Mouse (Mus musculus) urinary bladder, postnatal 36 days (tissue): ENCODE measurements around the gene Gnb2.

Source experiments
- DNase-seq, 2 experiments: peaks; one replicate each; pipeline ENCODE4 v3.0.0; 2022; ENCODE audit warnings: low spot score in 2 of 2, mixed read lengths in 1 of 2

The Gnb2 gene

DNA sequence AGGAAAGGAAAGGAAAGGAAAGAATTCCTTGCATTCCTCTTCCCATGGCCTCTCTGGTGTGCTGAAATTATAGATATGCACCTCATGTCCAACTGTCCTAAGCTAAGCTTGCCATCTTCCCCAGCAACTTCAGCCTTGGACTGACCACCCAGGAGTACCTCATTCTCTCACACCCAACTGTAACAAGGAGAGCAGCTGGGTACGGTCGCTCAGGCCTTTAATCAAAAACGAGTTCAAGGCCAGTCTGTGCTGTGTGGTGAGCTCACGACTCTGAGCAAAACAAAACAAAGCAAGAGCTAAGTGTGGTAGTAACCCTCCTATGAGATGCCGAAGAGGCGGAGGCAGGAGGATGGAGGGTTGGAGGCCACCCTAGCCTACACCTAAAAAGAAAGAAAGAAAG is 7.7 kb upstream of the Gnb2 start:
- DNase-seq: no peak

DNA sequence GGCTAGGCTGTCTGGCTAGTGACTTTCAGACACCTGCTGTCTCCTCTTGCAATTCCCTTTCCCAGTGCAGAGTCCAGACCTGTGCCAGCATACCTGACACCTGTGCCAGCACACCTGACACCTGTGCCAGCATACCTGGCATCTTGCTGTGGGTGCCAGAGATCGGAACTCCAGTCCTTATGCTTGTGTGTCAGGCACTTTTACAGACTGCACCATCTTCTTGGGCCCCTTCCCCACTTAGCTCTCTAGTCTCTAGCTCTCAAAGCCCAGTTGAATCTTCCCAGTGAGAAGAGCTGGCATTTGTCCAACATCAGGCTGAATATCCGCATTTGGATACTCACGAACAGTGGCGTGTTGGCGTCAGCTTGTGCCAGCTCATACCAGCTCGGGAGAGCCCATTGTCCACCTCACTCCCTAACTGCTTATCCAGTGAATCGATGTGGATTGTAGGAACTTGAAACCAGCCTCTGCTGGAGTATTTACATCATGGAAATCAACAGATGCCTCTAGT is 6.0 kb upstream of the Gnb2 start:
- DNase-seq: no peak

DNA sequence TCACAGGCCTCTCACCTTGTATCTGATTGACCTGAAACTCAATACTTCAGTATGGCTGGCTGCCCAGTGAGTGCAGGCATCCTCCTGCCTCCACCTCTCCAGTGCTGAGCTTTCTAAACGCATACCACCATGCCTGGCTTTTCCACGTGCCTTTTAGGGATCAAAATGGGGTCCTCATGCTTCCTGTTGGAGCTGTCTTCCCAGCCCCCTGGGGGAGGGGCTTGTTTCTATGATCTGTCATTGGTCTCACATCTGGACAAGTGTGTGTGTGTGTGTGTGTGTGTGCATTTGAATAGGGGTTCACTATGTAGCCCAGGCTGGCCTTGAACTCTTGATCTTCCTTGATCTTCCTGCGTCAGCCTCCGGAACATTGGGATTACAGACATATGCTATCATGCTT is 4.2 kb upstream of the Gnb2 start:
- DNase-seq: no peak

GRCm38 (mm10) chr5:137535318-137535717 is 2.0 kb upstream of the Gnb2 start:
- no peak for DNase-seq

DNA sequence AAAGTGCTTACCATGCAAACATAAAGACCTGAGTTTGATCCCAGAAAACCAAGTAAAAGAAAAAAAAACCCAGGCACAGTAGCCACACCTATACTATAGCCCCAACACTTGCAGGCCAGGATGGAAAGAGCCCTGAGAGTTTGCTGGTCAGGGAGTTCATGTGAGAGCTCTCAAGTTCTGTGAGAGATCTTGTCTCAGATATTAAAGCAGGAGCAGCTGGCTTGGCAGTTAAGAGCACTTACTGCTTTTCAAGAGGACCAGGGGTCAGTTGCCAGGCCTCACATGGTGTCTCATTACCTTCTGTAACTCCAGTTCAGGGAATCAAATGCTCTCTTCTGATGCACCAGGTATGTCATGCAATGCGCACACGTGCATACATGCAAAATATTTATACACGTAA is 1.5 kb upstream of the Gnb2 start:
- no peak for DNase-seq

DNA sequence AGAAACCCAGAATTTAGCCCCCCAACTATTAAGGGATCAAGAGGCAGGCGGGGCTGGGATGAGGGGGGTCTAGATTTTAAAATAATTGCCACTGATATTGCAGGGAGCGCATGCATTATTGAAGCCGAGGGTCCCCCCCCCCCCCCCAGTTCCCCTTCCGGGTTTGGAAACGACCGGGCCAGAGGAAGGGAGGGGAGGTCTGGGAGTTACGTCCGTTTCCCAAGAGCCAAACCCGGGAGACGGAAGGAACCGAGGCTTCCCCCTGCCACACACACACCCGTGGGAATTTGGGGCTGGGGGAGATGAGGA is 548 bp downstream of the Gnb2 start:
- no peak for DNase-seq

GRCm38 (mm10) chr5:137532131-137532807 is 1.0 kb downstream of the Gnb2 start:
- DNase-seq: peak in 1 of 2 experiments; percentile 27

GRCm38 (mm10) chr5:137531414-137532130 is 1.7 kb downstream of the Gnb2 start:
- peak in 1 of 2 experiments; percentile 28 for DNase-seq

- peak; percentile 36 to 62 for DNase-seq
Measured at GRCm38 (mm10) chr5:137530588-137531413, 2.5 kb downstream of the Gnb2 start.

GRCm38 (mm10) chr5:137530075-137530474 is 3.2 kb downstream of the Gnb2 start:
- no peak for DNase-seq

DNA sequence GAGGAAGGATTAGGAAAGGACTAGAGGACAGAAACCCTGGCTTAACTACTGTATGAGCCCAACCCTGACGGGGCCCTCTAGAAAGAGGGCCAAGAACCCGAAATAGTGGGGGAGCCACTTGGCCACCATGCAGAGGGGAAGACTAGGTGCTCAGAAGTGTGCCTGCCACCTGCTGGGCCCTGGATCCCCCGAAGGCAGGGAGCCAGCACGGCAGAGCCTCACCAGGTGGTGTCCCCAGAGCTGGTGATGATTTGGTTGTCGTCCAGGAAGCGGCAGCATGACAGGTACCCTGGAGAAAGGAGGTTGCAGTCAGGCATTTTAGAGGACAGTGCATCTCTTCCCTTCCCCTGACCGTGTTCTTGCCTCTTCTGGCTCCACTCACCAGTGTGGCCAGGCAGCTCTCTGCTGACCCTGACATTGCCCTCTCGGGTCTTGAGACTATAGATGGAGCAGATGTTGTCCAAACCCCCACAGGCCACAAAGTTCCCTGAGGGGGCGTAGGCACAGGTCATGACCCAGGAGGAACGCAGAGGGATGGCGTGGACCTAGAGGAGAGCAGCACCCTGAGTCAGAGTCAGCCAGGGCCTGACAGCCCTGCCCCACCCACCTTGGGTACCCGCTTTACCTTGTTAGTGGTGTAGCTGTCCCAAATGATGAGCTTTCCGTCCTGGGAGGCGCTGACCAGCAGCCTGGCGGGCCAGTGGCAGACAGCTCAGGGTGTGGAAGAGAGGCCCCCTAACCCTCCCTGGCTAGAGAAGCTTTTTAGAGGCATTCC is 3.9 kb downstream of the Gnb2 start:
- no peak for DNase-seq

- no peak for DNase-seq
Measured at GRCm38 (mm10) chr5:137528247-137528968, 4.9 kb downstream of the Gnb2 start.

- no peak for DNase-seq
Measured at GRCm38 (mm10) chr5:137527413-137527812, 5.9 kb downstream of the Gnb2 start.

GRCm38 (mm10) chr5:137526192-137526936 is 6.9 kb downstream of the Gnb2 start:
- DNase-seq: peak in 1 of 2 experiments; percentile 21

DNA sequence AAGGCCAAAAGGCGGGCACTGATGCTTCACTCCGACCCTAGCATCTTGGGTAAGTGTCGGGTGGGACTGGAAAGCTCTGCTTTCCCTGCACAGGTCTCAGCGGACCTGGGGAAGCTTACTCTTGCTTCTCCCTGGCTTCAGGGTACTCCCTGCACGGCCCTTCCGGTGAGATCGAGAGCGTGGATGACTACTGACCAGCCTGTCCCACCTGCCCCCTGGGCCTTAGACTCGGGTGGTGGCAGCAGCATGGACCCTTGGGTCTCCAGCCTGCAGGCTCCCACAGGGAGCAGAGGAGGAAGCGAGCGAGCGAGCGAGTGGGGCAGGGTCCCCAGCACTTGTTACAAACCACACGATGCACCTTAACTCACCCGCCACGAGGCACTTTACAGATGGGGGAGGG is 7.8 kb downstream of the Gnb2 start:
- no peak for DNase-seq

- DNase-seq: no peak
Measured at GRCm38 (mm10) chr5:137524671-137525070, 8.6 kb downstream of the Gnb2 start.

- no peak for DNase-seq
Measured at GRCm38 (mm10) chr5:137524251-137524515, 9.1 kb downstream of the Gnb2 start.

DNA sequence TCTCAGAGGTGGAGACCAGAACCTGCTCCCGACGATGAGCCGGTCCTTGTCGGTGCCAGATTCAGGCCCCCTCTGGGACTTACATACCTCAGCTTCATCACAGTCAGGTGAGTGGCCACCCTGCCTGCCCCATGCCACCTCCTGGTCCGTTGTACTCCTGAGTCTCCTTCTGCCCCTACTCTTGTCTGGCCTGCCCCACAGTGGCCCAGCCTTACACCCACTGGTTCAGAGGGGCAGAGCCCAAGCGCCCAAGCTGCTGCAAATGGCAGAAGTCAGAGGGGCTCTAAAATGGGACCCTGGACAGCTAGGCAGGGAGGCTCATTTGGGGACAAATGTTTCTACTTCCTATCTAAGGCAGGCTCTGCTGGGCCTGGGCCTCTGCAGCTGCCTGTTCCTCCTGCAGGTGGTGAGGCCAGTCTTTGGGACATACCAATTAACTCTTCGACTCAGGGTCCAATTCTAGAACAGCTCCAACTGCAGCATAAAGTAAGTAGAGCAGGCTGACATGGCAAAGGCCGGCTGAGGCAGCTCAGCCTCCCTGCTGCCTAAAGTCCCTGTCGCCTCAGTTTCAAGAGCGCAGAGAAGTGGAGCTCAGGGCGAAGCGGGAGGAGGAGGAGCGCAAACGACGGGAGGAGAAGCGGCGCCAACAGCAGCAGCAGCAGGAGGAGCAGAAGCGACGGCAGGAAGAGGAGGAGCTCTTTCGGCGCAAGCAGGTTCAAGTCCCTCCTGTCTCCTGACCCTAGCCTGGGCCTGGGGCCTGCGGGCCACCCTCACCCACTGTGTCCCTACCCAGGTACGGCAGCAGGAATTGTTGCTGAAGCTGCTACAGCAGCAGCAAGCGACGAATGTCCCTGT is 9.7 kb downstream of the Gnb2 start:
- no peak for DNase-seq

GRCm38 (mm10) chr5:137522711-137523110 is 10.6 kb downstream of the Gnb2 start:
- DNase-seq: no peak

- no peak for DNase-seq
Measured at GRCm38 (mm10) chr5:137521861-137522260, 11.4 kb downstream of the Gnb2 start.
